Mouse (Mus musculus): ENCODE measurements around the gene Camsap1. TPM values are rescaled to one million over a fixed set of nuclear protein-coding genes. Genes with fewer than 3 reads are reported as not detected.

Gene Camsap1
- polyA plus RNA-seq, 1 experiment from 2014 or later: 19.1 TPM

DNA sequence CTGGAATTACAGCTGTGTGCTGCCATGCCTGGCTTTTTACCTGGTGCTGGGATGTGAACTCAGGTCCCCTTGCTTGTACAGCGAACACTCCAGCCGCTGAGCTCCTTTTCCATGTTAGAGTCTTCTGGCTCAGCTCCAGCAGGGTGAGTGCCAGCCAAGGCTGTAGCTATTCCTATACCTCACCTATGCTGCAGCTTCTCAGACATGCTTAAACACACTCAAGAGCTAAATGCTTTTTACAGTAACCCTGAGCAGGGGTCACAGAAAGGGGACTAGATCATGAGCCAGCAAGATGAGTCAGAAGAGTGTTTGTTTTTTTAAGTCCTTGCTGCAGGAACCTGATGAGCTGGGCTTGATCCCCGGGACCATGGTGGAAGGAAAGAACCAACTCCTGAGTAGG lies 14.6 kb upstream of the Camsap1 start:
- H3K79me2 ChIP-seq (ENCODE audit: inconsistent target): no peaks in the 10 kb centered on the region
- no peak overlapping the region for H3K27ac ChIP-seq
- H3K4me3 ChIP-seq (ENCODE audit: inconsistent target): no peak overlapping the region
- WGBS (ENCODE audit: missing documents): 98% methylated on average over 3 of the region's 3 CpGs
- H3K36me3 ChIP-seq (ENCODE audit: inconsistent target): peaks cover 36% of the 10 kb centered on the region

DNA sequence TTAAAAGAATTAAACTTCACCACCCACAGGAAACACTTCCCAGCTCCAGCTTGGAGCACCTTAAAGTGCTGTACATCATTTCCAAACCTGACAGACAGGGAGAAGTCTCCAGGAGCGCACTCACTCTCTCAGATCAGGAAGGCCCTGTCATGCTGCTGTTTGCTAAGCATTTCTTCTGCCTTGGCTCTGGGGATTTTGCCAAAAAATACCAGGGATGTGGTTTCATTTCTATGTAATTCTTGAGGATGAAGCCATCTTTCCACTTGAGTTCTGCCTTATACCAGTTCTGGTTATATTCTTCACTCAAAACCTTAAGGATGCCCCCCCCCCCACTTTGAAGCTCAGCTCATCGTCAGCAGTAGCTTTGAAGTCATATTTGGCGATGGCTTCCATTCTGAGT lies 11.7 kb upstream of the Camsap1 start:
- no peaks in the 10 kb centered on the region for H3K79me2 ChIP-seq (ENCODE audit: inconsistent target)
- 93% methylated on average over 3 of the region's 3 CpGs for WGBS (ENCODE audit: missing documents)
- no peak overlapping the region for H3K4me3 ChIP-seq (ENCODE audit: inconsistent target)
- no peak overlapping the region for H3K27ac ChIP-seq
- H3K36me3 ChIP-seq (ENCODE audit: inconsistent target): peaks cover 22% of the 10 kb centered on the region

DNA sequence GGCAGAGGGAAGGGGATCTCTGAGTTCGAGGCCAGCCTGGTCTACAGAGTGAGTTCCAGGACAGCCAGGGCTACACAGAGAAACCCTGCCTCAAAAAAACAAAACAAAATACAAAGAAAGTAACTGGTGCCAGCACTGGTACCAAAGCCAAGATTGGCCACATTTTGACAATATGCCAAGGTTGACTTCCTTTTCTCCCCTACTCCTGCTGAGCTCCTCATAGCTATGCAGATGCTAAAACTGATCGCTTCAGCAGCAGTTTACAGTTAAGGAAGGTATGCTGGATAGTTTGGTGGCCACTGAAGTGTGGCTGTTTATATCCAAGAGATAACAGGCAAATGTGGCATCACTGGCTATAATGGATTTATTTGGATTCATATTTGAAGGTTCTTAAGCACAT lies 9.2 kb upstream of the Camsap1 start:
- no peaks in the 10 kb centered on the region for H3K36me3 ChIP-seq (ENCODE audit: inconsistent target)
- H3K27ac ChIP-seq: no peak overlapping the region
- H3K79me2 ChIP-seq (ENCODE audit: inconsistent target): no peaks in the 10 kb centered on the region
- 40% methylated on average over 2 of the region's 2 CpGs for WGBS (ENCODE audit: missing documents)
- H3K4me3 ChIP-seq (ENCODE audit: inconsistent target): no peak overlapping the region

DNA sequence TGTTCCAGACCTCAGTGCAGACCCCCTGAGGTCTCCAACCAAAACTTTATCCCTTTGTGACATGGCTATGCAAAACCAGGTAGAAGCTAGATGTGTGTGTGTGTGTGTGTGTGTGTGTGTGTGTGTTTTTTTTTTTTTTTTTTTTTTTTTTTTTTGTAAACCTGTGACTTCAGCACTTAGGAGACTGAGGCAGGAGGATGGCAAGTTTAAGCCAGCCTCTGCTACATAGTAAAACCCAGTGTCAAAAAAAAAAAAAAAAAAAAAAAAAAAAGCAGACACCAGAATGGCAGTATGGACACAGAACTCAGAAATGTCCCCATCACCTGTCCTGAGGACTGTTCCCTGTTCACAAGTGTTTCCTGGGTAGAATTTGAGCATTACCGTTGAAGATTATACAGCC lies 6.6 kb upstream of the Camsap1 start:
- H3K36me3 ChIP-seq (ENCODE audit: inconsistent target): no peaks in the 10 kb centered on the region
- no peaks in the 10 kb centered on the region for H3K79me2 ChIP-seq (ENCODE audit: inconsistent target)
- H3K4me3 ChIP-seq (ENCODE audit: inconsistent target): no peak overlapping the region
- WGBS (ENCODE audit: missing documents): 80% methylated on average over 1 of the region's 1 CpGs
- H3K27ac ChIP-seq: no peak overlapping the region

GRCm38 (mm10) chr2:25987817-25988216 lies 4.7 kb upstream of the Camsap1 start:
- no peaks in the 10 kb centered on the region for H3K36me3 ChIP-seq (ENCODE audit: inconsistent target)
- no peak overlapping the region for H3K4me3 ChIP-seq (ENCODE audit: inconsistent target)
- no peak overlapping the region for H3K27ac ChIP-seq
- WGBS (ENCODE audit: missing documents): 85% methylated on average over 6 of the region's 6 CpGs
- H3K79me2 ChIP-seq (ENCODE audit: inconsistent target): no peaks in the 10 kb centered on the region

DNA sequence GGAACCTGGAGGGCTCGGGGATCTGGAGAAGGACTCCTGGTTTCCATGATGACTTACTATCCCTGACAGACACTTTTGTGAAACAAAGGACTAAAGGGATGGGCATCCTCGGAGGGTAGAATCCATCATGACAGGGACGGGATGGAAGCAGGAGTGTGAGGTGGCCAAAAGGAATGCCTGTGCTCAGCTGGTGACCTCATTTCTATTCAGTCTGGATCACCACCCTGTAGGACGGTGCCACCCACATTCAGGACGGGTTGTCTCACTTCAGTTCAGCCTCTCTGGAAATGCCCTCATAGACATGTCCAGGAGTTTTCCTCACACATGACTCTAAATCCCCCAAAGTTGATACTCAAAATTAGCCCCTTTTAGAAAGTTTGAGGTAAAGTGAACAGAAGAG lies 3.5 kb upstream of the Camsap1 start:
- H3K36me3 ChIP-seq (ENCODE audit: inconsistent target): no peaks in the 10 kb centered on the region
- no peak overlapping the region for H3K27ac ChIP-seq
- WGBS (ENCODE audit: missing documents): 93% methylated on average over 5 of the region's 5 CpGs
- H3K79me2 ChIP-seq (ENCODE audit: inconsistent target): peaks cover 9% of the 10 kb centered on the region; the same call in 1 of the 2 replicates
- H3K4me3 ChIP-seq (ENCODE audit: inconsistent target): no peak overlapping the region

GRCm38 (mm10) chr2:25982426-25983091 lies 523 bp downstream of the Camsap1 start:
- Histone ChIP-seq H3K36me3 (ENCODE audit: inconsistent target) (no peaks in the 10 kb centered on the region), H3K79me2 (ENCODE audit: inconsistent target) (peaks cover 50% of the 10 kb centered on the region), H3K4me3 (ENCODE audit: inconsistent target) (peak overlapping the region; percentile 59), H3K27ac (no peak overlapping the region)
- WGBS (ENCODE audit: missing documents): 1% methylated on average over 53 of the region's 76 CpGs

DNA sequence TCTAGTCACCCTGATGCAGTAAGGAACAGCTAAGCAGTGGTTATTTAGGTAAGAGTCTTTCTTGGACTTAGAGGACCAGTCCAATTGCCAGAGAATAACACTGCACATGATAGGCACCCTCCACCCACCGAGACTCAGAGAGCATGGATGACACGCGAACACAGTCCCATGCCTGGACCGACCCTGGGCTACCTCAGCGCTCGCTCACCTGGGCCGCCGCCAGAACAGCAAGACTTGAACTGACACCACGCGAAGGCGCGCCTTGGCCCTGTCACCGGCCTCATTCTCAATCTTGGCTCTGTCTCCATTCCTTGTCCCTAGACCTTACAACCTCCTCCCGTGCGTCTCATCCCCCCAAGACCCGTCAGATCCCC lies 1.0 kb downstream of the Camsap1 start:
- WGBS (ENCODE audit: missing documents): 13% methylated on average over 16 of the region's 16 CpGs
- Histone ChIP-seq H3K27ac (no peak overlapping the region), H3K79me2 (ENCODE audit: inconsistent target) (peaks cover 55% of the 10 kb centered on the region), H3K36me3 (ENCODE audit: inconsistent target) (no peaks in the 10 kb centered on the region), H3K4me3 (ENCODE audit: inconsistent target) (peak overlapping the region; percentile 59)

- Histone ChIP-seq H3K79me2 (ENCODE audit: inconsistent target) (peaks cover 85% of the 10 kb centered on the region), H3K36me3 (ENCODE audit: inconsistent target) (no peaks in the 10 kb centered on the region), H3K27ac (no peak overlapping the region), H3K4me3 (ENCODE audit: inconsistent target) (no peak overlapping the region)
- WGBS (ENCODE audit: missing documents): 83% methylated on average over 4 of the region's 4 CpGs
Observed at GRCm38 (mm10) chr2:25978997-25979396, 4.1 kb downstream of the Camsap1 start.

GRCm38 (mm10) chr2:25977587-25978239 lies 5.4 kb downstream of the Camsap1 start:
- H3K27ac ChIP-seq: no peak overlapping the region
- no peak overlapping the region for H3K4me3 ChIP-seq (ENCODE audit: inconsistent target)
- H3K36me3 ChIP-seq (ENCODE audit: inconsistent target): no peaks in the 10 kb centered on the region
- peaks cover 96% of the 10 kb centered on the region for H3K79me2 ChIP-seq (ENCODE audit: inconsistent target)
- 89% methylated on average over 7 of the region's 7 CpGs for WGBS (ENCODE audit: missing documents)

- Histone ChIP-seq H3K4me3 (ENCODE audit: inconsistent target) (no peak overlapping the region), H3K27ac (no peak overlapping the region), H3K79me2 (ENCODE audit: inconsistent target) (peaks cover 92% of the 10 kb centered on the region), H3K36me3 (ENCODE audit: inconsistent target) (no peaks in the 10 kb centered on the region)
- 79% methylated on average over 4 of the region's 4 CpGs for WGBS (ENCODE audit: missing documents)
Observed at GRCm38 (mm10) chr2:25975141-25975770, 7.8 kb downstream of the Camsap1 start.

DNA sequence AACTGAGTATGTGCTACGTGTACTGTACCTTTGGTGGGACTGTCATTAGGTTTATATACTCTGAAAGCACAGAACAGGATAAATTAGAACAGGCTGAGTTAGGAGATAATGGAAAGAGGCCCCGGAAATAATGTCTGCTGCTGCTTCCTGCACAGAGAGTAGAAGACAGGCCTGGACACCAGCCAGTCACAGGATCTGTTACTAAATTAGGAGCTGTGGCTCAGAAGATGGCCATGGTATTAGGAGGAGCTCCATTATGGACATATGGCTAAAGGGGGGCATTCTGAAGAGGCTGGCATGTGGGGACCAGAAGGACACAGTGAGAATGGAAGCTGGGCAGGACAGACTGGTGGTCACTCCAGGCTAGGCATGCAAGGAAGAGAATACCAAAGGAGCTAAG lies 12.7 kb downstream of the Camsap1 start:
- Histone ChIP-seq H3K36me3 (ENCODE audit: inconsistent target) (no peaks in the 10 kb centered on the region), H3K4me3 (ENCODE audit: inconsistent target) (no peak overlapping the region)

GRCm38 (mm10) chr2:25969319-25969718 lies 13.8 kb downstream of the Camsap1 start:
- Histone ChIP-seq H3K79me2 (ENCODE audit: inconsistent target) (peaks cover 56% of the 10 kb centered on the region; the same call in 1 of the 2 replicates), H3K4me3 (ENCODE audit: inconsistent target) (no peak overlapping the region), H3K27ac (no peak overlapping the region), H3K36me3 (ENCODE audit: inconsistent target) (peaks cover 6% of the 10 kb centered on the region; the same call in 1 of the 2 replicates)
- 98% methylated on average over 4 of the region's 4 CpGs for WGBS (ENCODE audit: missing documents)

More for the DNA sequence above, 12.7 kb downstream of the Camsap1 start:
- WGBS (ENCODE audit: missing documents): 42% methylated on average over 2 of the region's 2 CpGs
- Histone ChIP-seq H3K79me2 (ENCODE audit: inconsistent target) (peaks cover 67% of the 10 kb centered on the region; the same call in 1 of the 2 replicates), H3K27ac (peak overlapping the region; percentile 56)

DNA sequence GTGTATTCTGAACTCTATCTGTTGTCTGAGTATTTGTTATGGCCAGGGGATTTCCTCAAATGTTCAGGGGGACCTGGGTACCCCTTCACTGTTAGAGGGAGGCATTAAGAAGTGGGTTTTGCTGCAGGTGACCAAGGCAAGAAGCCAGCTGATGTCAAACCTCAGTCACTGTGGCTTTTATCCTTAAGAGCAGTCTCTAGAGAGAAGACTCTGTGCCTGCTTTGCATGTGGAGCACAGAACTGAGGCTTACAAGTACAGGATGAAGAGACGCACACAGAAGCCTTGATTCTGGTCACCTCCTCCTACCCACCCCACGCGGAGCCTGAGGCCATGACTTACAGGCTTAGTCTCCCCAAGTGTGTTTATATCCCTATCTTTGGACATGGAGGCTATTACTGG lies 33.8 kb downstream of the Camsap1 start:
- no peak overlapping the region for H3K27ac ChIP-seq
- H3K79me2 ChIP-seq (ENCODE audit: inconsistent target): no peaks in the 10 kb centered on the region
- peaks cover 1% of the 10 kb centered on the region; the same call in 1 of the 2 replicates for H3K36me3 ChIP-seq (ENCODE audit: inconsistent target)
- H3K4me3 ChIP-seq (ENCODE audit: inconsistent target): no peak overlapping the region
- WGBS (ENCODE audit: missing documents): 96% methylated on average over 3 of the region's 3 CpGs

GRCm38 (mm10) chr2:25947950-25948349 lies 35.1 kb downstream of the Camsap1 start:
- no peak overlapping the region for H3K4me3 ChIP-seq (ENCODE audit: inconsistent target)
- 100% methylated on average over 3 of the region's 3 CpGs for WGBS (ENCODE audit: missing documents)
- H3K27ac ChIP-seq: no peak overlapping the region
- peaks cover 10% of the 10 kb centered on the region; the same call in 1 of the 2 replicates for H3K36me3 ChIP-seq (ENCODE audit: inconsistent target)
- H3K79me2 ChIP-seq (ENCODE audit: inconsistent target): no peaks in the 10 kb centered on the region

Measured in macrophage (primary cell).